Mouse (Mus musculus) brain, embryonic 14.5 days (tissue): ENCODE data around the gene Tbl1xr1. TPM values are rescaled to one million over a fixed set of nuclear protein-coding genes. Genes with fewer than 3 reads are reported as not detected.

Source experiments
- DNase-seq: peaks from one replicate; pipeline ENCODE4 v3.0.0-alpha.2; 2011; ENCODE audit warnings: low read depth
- CTCF ChIP-seq: fragments of 200-500 bp; IDR thresholded peaks from 2 replicates; pipeline ENCODE4 v1.5.1; 2012; ENCODE audit warnings: inconsistent platforms, mild to moderate bottlenecking, moderate library complexity, borderline replicate concordance; ENCODE audit not compliant: insufficient read depth, insufficient read length; ENCODE audit errors: extremely low read depth
- POLR2A ChIP-seq: fragments of 200-500 bp; IDR thresholded peaks from 2 replicates; pipeline ENCODE4 v1.6.1; 2012; ENCODE audit warnings: mild to moderate bottlenecking, inconsistent platforms, borderline replicate concordance; ENCODE audit not compliant: poor library complexity, insufficient read depth, insufficient read length, severe bottlenecking; ENCODE audit errors: extremely low read depth
- polyA plus RNA-seq: library from polyadenylated mRNA; depleted of rRNA; stranded (reverse); fragments of >200 nt; gene quantifications from 2 replicates; pipeline ENCODE4 v1.2.3, GENCODE M21; 2012

Gene Tbl1xr1
- polyA plus RNA-seq, 1 experiment, result 36.1 TPM

GRCm38 (mm10) chr3:22148306-22148932 is 72.0 kb downstream of the Tbl1xr1 start:
- TF ChIP-seq POLR2A (no peak), CTCF (no peak)

GRCm38 (mm10) chr3:22150872-22151530 is 74.5 kb downstream of the Tbl1xr1 start:
- no peak for DNase-seq
- TF ChIP-seq CTCF (no peak), POLR2A (no peak)

More at GRCm38 (mm10) chr3:22148306-22148932, 72.0 kb downstream of the Tbl1xr1 start:
- DNase-seq, result no peak

DNA sequence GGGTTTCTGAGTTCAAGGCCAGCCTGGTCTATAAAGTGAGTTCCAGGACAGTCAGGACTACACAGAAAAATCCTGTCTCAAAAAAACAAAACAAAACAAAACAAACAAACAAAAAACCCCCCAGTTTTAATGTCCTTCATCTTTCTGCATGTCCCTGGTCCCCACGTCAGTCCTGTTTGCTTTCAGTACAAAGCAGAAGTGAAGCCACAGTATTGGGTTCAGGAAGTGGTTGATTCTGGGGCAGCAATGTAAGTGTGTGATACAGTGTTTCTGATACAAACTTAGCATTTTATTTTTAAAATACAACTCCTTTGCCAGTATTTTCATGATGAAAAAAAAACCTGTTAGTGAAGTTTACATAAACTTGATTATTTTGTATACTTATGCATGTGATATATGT is 76.3 kb downstream of the Tbl1xr1 start:
- no peak for DNase-seq
- no peak for TF ChIP-seq POLR2A
- TF ChIP-seq CTCF, result no peak

- TF ChIP-seq CTCF (no peak), POLR2A (no peak)
- DNase-seq, result no peak
Measured at GRCm38 (mm10) chr3:22154522-22154921, 78.1 kb downstream of the Tbl1xr1 start.

DNA sequence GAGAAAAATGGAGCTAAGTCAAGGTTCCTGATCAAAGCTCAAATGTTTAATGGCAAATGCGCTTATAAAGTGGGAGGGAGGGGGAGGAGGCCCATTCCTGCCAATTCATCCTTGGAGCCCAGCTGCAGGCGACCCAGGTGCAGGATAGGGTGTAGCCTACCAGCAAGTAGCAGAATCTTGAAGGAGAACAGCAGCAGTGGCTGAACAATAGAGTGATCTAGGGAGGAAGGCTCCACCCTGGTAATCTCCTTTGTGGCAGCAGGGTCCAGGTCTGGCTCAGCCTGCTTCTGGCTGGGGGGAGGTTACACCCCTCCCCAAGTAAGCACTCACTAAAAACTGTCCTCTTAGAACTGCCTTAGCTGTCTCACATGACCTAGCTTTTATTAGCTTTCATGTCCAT is 79.9 kb downstream of the Tbl1xr1 start:
- TF ChIP-seq CTCF (no peak), POLR2A (no peak)
- no peak for DNase-seq

GRCm38 (mm10) chr3:22162948-22163347 is 86.5 kb downstream of the Tbl1xr1 start:
- TF ChIP-seq CTCF (no peak), POLR2A (no peak)
- no peak for DNase-seq

DNA sequence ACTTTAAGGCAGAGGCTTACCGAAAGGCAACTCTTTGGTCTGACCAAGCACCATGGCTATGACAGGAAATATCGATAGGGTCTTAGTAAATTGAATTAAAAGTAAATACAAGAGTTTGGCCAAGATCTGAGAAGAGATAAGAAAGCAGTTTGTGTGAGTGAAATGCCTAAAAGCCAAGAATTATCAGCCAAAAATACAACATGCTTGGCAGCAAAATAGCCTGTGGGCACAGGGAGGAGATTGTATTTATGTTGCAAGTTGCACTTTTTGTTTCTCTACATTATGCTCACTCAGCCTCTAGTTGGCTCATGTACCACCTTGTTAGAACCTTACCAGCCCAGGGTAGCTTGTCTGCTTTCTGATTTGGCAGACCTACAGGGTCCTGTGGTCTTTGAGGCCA is 91.4 kb downstream of the Tbl1xr1 start:
- no peak for DNase-seq
- TF ChIP-seq CTCF (no peak), POLR2A (no peak)

DNA sequence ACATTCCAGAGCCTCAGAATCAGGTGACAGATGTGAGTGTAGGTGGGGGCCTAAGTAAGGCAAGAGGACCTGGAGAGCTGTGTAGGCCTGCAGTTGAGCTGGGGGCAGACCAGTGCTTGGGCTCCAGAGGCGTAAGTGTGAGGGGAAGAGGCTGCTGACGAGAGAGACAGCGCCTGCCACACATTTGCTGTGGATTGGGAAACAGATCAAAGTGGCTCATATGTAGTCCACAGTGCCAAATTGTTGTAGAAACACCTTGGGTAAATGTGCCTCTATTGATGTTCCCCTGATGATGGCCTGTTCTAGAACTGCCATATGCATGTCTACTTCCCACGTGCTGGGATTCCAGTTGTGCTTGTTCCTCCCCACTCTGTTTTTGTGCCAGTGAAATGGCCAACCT is 92.0 kb downstream of the Tbl1xr1 start:
- no peak for DNase-seq
- TF ChIP-seq POLR2A (no peak), CTCF (no peak)

DNA sequence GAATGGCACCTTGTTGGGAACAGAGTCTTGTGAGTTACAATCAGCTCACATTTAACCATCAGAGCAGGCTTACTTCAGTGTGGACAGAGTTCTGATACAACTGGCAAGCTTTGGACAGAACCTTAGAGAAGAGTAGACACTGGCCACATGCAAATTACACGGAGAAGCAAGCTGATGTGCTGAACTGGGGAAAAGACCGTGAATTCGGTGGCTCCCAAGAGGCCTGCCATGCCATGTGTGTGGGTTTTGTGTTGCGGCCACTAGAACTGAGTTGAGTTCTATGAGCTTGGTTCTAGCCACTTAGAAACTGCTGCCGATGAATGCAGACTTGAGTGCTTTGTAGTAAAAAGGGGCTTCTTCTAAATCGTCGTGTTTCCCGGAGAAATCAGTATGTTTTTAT is 95.1 kb downstream of the Tbl1xr1 start:
- TF ChIP-seq CTCF (no peak), POLR2A (no peak)
- no peak for DNase-seq

DNA sequence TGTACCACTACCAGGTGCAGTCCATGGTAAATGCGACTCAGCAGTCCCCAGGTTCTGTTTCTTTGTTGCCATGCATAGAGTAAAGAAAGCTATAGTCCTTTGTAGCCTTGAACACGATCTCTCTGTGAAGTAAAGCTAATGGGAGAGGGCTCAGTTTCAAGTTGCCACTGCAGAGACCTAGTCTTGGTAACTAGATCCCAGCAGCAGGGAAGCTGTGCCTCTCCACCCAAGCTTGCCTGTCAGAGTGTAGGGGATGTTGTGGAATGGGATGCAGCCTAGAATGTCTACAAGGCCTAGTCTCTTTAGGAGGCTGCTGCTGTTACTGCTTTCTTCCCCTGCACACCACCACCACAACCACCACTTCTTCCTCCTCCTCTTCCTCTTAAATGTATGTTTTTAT is 96.0 kb downstream of the Tbl1xr1 start:
- DNase-seq, result no peak
- TF ChIP-seq POLR2A (no peak), CTCF (no peak)

- TF ChIP-seq CTCF, result no peak
- TF ChIP-seq POLR2A, result no peak
- no peak for DNase-seq
Measured at GRCm38 (mm10) chr3:22173171-22173570, 96.7 kb downstream of the Tbl1xr1 start.

GRCm38 (mm10) chr3:22174232-22174631 is 97.8 kb downstream of the Tbl1xr1 start:
- DNase-seq, result peak; percentile 26
- TF ChIP-seq CTCF (no peak), POLR2A (no peak)
